Mouse (Mus musculus) heart, adult 2 months (tissue): ENCODE results near the gene Gm45808. TPM values are rescaled to one million over a fixed set of nuclear protein-coding genes. Genes with fewer than 3 reads are reported as not detected.
A peak's percentile ranks its signal among the peaks of the same experiment; 100 is the strongest.
"Not testable (repeated sequence)": the region's sequence is repeated elsewhere in the genome, so short reads cannot be mapped to it uniquely, and the experiment has no call there.

Source experiments
- DNase-seq, 2 experiments: peaks; one replicate each; pipeline ENCODE4 v3.0.0; 2021
- H3K27ac ChIP-seq: fragments of 200-600 bp; 2 replicates; pipeline ENCODE4 v1.8.1; 2022
- H3K27me3 ChIP-seq: fragments of 200-500 bp; 2 replicates; pipeline ENCODE4 v1.6.1; 2012; ENCODE audit warnings: mild to moderate bottlenecking, low read length, inconsistent platforms, mixed read lengths; ENCODE audit not compliant: control insufficient read depth, insufficient read depth
- H3K36me3 ChIP-seq: fragments of 200-500 bp; 2 replicates; pipeline ENCODE4 v1.6.1; 2012; ENCODE audit warnings: low read length, inconsistent platforms; ENCODE audit not compliant: control insufficient read depth, insufficient read depth
- H3K4me1 ChIP-seq: fragments of 200-500 bp; 2 replicates; pipeline ENCODE4 v1.6.1; 2011; ENCODE audit warnings: low read length; ENCODE audit not compliant: control insufficient read depth, insufficient read depth
- H3K4me3 ChIP-seq: fragments of 200-600 bp; 2 replicates; pipeline ENCODE4 v1.8.1; 2022
- H3K79me2 ChIP-seq: fragments of 200-500 bp; replicated peaks from 2 replicates; pipeline ENCODE4 v1.6.1; 2012; ENCODE audit warnings: mild to moderate bottlenecking, inconsistent platforms, low read length, moderate library complexity, mixed read lengths; ENCODE audit not compliant: control insufficient read depth, insufficient read depth
- H3K9ac ChIP-seq: fragments of 200-500 bp; 2 replicates; pipeline ENCODE4 v1.6.1; 2012; ENCODE audit warnings: low read depth, mild to moderate bottlenecking, control low read depth, inconsistent platforms, low read length, mixed read lengths
- CTCF ChIP-seq: fragments of 200-600 bp; IDR thresholded peaks from 2 replicates; pipeline ENCODE4 v1.8.1; 2022; ENCODE audit warnings: antibody characterized with exemption, mild to moderate bottlenecking, moderate library complexity
- EP300 ChIP-seq: fragments of 200-500 bp; IDR thresholded peaks from 2 replicates; pipeline ENCODE4 v1.6.1; 2011; ENCODE audit warnings: low read depth, low read length, control low read depth; ENCODE audit not compliant: insufficient read depth
- POLR2A ChIP-seq: fragments of 200-500 bp; IDR thresholded peaks from 2 replicates; pipeline ENCODE4 v1.6.1; 2011; ENCODE audit warnings: mild to moderate bottlenecking, low read depth, low read length, control low read depth; ENCODE audit not compliant: insufficient read depth
- WGBS: fragments of 180-500 bp; shearing (Covaris S2); methylation state at CpG from one replicate; pipeline ENCODE4 v1.1.7; 2018; 5-methylcytosine and 5-hydroxymethylcytosine counted together
- intact Hi-C: fragments of 180-260 bp; cut with DNase I; formaldehyde crosslinking; loops from one replicate; pipeline ENCODE4 v1.15.1; 2025
- polyA plus RNA-seq: library from polyadenylated mRNA; depleted of rRNA; stranded (reverse); fragments of >200 nt; gene quantifications from 2 replicates; pipeline ENCODE4 v1.2.3, GENCODE M21; 2012
- total RNA-seq, 2 experiments: library from RNA; stranded (reverse); gene quantifications; 2 replicates each; pipeline ENCODE4 v1.2.3; 2021

The Gm45808 gene
- total and polyA plus RNA-seq, 3 experiments = 1.6 to 8.1 (median 4.8) TPM

DNA sequence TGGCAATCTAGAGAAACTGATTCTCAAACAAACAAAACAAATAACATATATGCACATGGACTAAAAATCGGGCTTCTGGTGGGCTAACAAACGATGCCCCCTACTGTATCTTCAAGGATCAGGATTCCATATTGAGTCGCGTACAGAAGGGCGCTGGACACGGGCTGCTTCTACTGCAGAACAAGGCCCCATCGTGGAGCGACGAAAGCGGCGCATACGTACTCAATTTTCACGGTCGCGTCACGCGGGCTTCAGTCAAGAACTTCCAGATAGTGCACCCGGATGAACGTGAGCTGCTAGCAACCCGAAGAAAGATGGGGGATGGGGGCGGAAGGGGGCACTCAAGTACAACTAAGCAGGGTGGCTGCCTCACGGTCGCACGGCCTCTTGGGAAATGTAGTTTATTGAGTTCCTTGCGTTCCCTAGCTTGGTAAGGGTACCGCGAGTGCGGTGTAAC is 35.1 kb upstream of the Gm45808 start:
- Histone ChIP-seq H3K9ac (peak overlapping the region; percentile 82), H3K27ac (peak overlapping the region; percentile 86), H3K36me3 (peaks cover 9% of the 10 kb centered on the region), H3K79me2 (no peaks in the 10 kb centered on the region), H3K27me3 (no peaks in the 10 kb centered on the region), H3K4me3 (peak overlapping the region; percentile 63), H3K4me1 (peaks cover 13% of the 10 kb centered on the region)
- intact Hi-C loops = no loop called here
- TF ChIP-seq POLR2A (peak; percentile 83), CTCF (peak; percentile 58), EP300 (peak; percentile 84)
- 3% methylated on average over 28 of the region's 28 CpGs for WGBS
- DNase-seq = peak; percentile 87 to 91

DNA sequence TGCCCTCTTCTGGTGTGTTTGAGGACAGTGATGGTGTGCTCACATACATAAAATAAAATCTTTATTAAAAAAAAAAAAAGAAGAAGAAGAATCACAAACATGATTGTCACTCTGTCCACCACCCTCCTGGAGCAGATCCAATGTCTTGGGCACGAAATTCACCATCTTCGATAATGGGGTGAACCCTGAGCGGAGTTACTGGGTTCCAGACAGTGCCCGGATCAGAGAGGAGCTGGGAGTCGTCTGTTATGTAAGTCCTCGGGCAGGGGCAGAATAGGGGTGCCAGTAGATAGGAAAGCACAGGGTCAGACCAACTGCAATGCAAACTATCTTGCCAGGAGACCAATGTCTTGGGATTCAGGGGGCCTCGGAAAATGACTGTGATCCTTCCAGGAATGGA is 34.0 kb upstream of the Gm45808 start:
- intact Hi-C loops = no loop called here
- peaks cover 13% of the 10 kb centered on the region for H3K4me1 ChIP-seq
- no peak overlapping the region for H3K9ac ChIP-seq
- no peaks in the 10 kb centered on the region for H3K79me2 ChIP-seq
- H3K4me3 ChIP-seq = no peak overlapping the region
- 94% methylated on average over 7 of the region's 7 CpGs for WGBS
- H3K27me3 ChIP-seq = no peaks in the 10 kb centered on the region
- peaks cover 9% of the 10 kb centered on the region for H3K36me3 ChIP-seq
- H3K27ac ChIP-seq = no peak overlapping the region
- TF ChIP-seq EP300 (no peak), CTCF (0 out of 2 replicates have a peak, but pooled peaks have one; percentile 3), POLR2A (no peak)
- no peak for DNase-seq

DNA sequence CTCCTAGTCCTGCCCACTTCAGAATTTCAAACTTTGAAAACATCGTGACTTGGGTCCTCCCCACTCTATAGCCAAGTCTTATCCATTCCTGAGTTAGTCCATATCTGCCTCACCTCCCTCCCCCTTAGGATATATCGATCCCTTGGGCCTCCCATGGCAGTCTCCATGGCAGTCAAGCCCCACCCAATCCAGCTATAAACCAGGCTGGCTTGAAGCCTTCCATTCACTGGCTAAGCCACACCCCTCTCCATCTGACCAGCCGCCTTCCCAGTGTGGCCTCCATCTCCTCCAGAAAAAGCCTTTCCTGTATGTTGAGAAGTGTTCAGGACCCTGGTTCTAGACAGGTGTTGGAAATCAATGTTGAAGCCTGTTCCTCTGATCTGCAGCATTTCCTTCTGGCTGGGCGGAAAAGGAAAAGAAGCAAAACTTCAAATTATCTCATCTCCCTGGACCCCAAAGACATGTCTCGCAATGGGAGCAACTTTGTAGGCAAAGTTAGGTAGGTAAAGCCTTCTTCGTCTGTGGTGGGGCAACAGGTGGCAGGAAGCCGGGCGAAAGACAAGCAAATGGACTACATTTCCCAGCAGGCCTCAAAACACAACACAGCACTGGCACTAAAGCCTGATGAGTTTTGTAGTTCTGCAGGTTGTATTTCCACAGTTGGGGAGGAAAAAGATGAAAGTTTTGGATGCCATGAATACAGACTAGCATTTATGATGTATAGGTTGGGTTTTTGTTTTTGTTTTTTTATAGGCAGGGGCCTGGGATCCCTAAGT is 32.9 kb upstream of the Gm45808 start:
- intact Hi-C loops = no loop called here
- no peak overlapping the region for H3K9ac ChIP-seq
- WGBS = 71% methylated on average over 8 of the region's 8 CpGs
- H3K27me3 ChIP-seq = no peaks in the 10 kb centered on the region
- H3K36me3 ChIP-seq = peaks cover 9% of the 10 kb centered on the region
- peaks cover 13% of the 10 kb centered on the region for H3K4me1 ChIP-seq
- H3K27ac ChIP-seq = no peak overlapping the region
- no peaks in the 10 kb centered on the region for H3K79me2 ChIP-seq
- DNase-seq = no peak
- no peak overlapping the region for H3K4me3 ChIP-seq
- TF ChIP-seq EP300 (no peak), POLR2A (no peak), CTCF (no peak)

DNA sequence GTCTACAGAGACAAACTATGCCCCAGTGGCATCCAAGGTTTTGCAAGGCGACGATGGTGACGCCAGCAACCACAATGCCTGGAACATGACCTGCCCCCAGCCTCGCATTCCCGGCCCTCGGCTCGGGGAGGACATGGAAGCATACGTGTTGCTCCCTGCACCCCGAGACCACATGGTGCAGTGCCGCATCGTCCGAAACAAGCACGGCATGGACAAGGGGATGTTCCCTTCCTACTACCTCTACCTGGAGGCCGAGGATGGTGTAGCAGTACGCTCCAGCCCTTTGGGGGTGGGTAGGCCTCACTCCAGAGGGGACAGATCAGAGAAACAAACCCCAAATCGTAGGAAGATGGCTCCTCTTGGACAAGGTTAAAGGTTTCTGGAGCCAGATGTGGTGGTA is 32.0 kb upstream of the Gm45808 start:
- 93% methylated on average over 16 of the region's 16 CpGs for WGBS

DNA sequence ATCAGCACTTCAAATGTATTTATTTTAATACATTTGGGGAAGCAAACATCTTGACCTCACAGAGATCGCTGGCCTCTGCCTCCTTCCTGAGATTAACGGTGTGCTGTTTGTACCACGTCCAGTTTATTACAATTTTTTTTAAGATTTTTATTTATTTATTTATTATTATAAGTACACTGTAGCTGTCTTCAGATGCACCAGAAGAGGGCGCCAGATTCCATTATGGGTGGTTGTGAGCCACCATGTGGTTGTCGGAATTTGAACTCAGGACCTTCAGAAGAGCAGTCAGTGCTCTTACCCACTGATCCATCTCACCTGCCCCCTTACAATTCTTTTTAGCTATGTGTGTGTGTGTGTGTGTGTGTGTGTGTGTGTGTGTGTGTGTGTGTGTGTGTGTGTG is 30.2 kb upstream of the Gm45808 start:
- peak; percentile 66 for TF ChIP-seq CTCF
- H3K9ac ChIP-seq, H3K4me3 ChIP-seq, H3K27me3 ChIP-seq, DNase-seq, H3K36me3 ChIP-seq, H3K27ac ChIP-seq, H3K79me2 ChIP-seq, H3K4me1 ChIP-seq, intact Hi-C loops: not testable (repeated sequence)
- WGBS = 54% methylated on average over 5 of the region's 5 CpGs

More for the DNA sequence above, 32.0 kb upstream of the Gm45808 start:
- peaks cover 9% of the 10 kb centered on the region for H3K36me3 ChIP-seq
- no peak for TF ChIP-seq EP300
- no peak for TF ChIP-seq CTCF
- TF ChIP-seq POLR2A = no peak
- H3K27ac ChIP-seq = no peak overlapping the region
- no peak overlapping the region for H3K4me3 ChIP-seq
- H3K27me3 ChIP-seq = no peaks in the 10 kb centered on the region
- H3K9ac ChIP-seq = no peak overlapping the region
- DNase-seq = no peak
- intact Hi-C loops = no loop called here
- peaks cover 9% of the 10 kb centered on the region for H3K4me1 ChIP-seq
- no peaks in the 10 kb centered on the region for H3K79me2 ChIP-seq

DNA sequence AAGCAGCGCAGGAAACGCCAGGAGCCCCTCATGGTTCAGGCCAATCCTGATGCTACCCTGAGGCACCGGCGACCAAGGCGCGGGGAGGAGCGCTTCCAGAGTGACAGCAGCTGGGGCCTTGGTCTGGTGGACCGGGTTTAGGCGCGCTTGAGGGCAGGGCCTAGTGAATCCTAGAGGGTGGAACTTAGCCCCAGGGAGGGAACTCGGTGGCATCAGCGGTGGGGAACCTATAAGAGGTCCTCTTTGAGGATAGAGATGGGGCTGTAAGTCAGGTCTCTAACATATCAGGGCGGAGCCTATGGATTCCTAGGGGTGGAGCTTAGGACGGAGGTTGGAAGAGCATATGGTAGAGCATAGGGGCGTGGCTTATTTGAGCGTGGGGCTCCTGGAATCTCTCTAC is 28.8 kb upstream of the Gm45808 start:
- no peaks in the 10 kb centered on the region for H3K79me2 ChIP-seq
- H3K4me3 ChIP-seq = no peak overlapping the region
- no peak overlapping the region for H3K27ac ChIP-seq
- no peak for DNase-seq
- TF ChIP-seq EP300 (no peak), POLR2A (no peak), CTCF (no peak)
- intact Hi-C loops = no loop called here
- no peaks in the 10 kb centered on the region for H3K36me3 ChIP-seq
- whole genome bisulfite sequencing = 29% methylated on average over 16 of the region's 16 CpGs
- H3K9ac ChIP-seq = no peak overlapping the region
- H3K27me3 ChIP-seq = no peaks in the 10 kb centered on the region
- no peaks in the 10 kb centered on the region for H3K4me1 ChIP-seq
